10 mouse cellular contexts compared by ENCODE assay signal in genomic region chr12:108392254-108393044, GRCm38 (mm10). TPM values are rescaled to one million over a fixed set of nuclear protein-coding genes. Genes with fewer than 3 reads are reported as not detected.
DNase-seq lines count a peak whose midpoint lies in the region; ATAC-seq lines count a peak whose summit lies in the region.
"Had no signal": no experiment of that assay in that cellular context is flagged by ENCODE, and none has a peak within 500 bp of the region (broad histone marks: within the 10 kb centered on the region; RNA-seq: fewer than 3 reads in every experiment).

No protein-coding gene starts in this region.

- H3K4me2 ChIP-seq in hindbrain, embryonic 11.5 days (replicated peaks; ENCODE audit: low read depth, low read length) = no peak overlapping the region
- H3K4me2 ChIP-seq in heart, embryonic 16.5 days (ENCODE audit: low read depth, low read length) = no peak overlapping the region
- no peak overlapping the region for H3K4me2 ChIP-seq in stomach, embryonic 15.5 days
- H3K4me2 ChIP-seq: kidney, embryonic 15.5 days had no signal

- WGBS in hindbrain, embryonic 10.5 days = 76% methylated on average over 12 of the region's 12 CpGs
- WGBS in hindbrain, embryonic 11.5 days = 75% methylated on average over 12 of the region's 12 CpGs
- 61% methylated on average over 12 of the region's 12 CpGs for WGBS in heart, embryonic 16.5 days
- 65% methylated on average over 12 of the region's 12 CpGs for WGBS in stomach, embryonic 15.5 days

- no peak overlapping the region for H3K4me3 ChIP-seq in hindbrain, embryonic 10.5 days
- no peak overlapping the region for H3K4me3 ChIP-seq in hindbrain, embryonic 11.5 days (ENCODE audit: low read depth, low read length)
- no peak overlapping the region for H3K4me3 ChIP-seq in heart, embryonic 16.5 days (ENCODE audit: low read length)
- H3K4me3 ChIP-seq in stomach, embryonic 15.5 days (replicated peaks) = no peak overlapping the region
- H3K4me3 ChIP-seq: kidney, embryonic 15.5 days had no signal

- peaks cover 3% of the 10 kb centered on the region; the same call in 1 of the 2 replicates for H3K27me3 ChIP-seq in hindbrain, embryonic 10.5 days (ENCODE audit: insufficient read depth, poor library complexity, severe bottlenecking)
- H3K27me3 ChIP-seq in hindbrain, embryonic 11.5 days (ENCODE audit: control insufficient read depth, insufficient read depth, low read length) = no peaks in the 10 kb centered on the region
- no peaks in the 10 kb centered on the region for H3K27me3 ChIP-seq in heart, embryonic 16.5 days (ENCODE audit: control insufficient read depth, insufficient read depth, low read length)
- no peaks in the 10 kb centered on the region for H3K27me3 ChIP-seq in stomach, embryonic 15.5 days (replicated peaks)
- H3K27me3 ChIP-seq: kidney, embryonic 15.5 days had no signal

- ATAC-seq in hindbrain, embryonic 11.5 days (ENCODE audit: low FRiP score) = no peak
- 0 out of 2 replicates have a peak, but pooled peaks have one; percentile 19 for ATAC-seq in heart, embryonic 16.5 days (replicated peaks; ENCODE audit: extremely low read depth, insufficient read depth, low FRiP score)
- no peak; the same call in 1 of the 2 replicates for ATAC-seq in stomach, embryonic 15.5 days (ENCODE audit: insufficient read depth, low FRiP score, low read depth)

- H3K36me3 ChIP-seq in hindbrain, embryonic 10.5 days = no peaks in the 10 kb centered on the region
- no peaks in the 10 kb centered on the region for H3K36me3 ChIP-seq in hindbrain, embryonic 11.5 days (ENCODE audit: control insufficient read depth, insufficient read depth, low read length)
- no peaks in the 10 kb centered on the region for H3K36me3 ChIP-seq in heart, embryonic 16.5 days (ENCODE audit: control insufficient read depth, insufficient read depth)
- H3K36me3 ChIP-seq in stomach, embryonic 15.5 days = no peaks in the 10 kb centered on the region
- H3K36me3 ChIP-seq: kidney, embryonic 15.5 days had no signal

- DNase-seq in hindbrain, embryonic 10.5 days (ENCODE audit: low spot score) = no peak
- DNase-seq in hindbrain, embryonic 11.5 days (ENCODE audit: low spot score) = no peak
- peak; percentile 48 for DNase-seq in adrenal gland, postnatal 25 days
- no peak for DNase-seq in right cerebral cortex, postnatal 14 days
- no peak for DNase-seq in yolk sac, embryonic 10.5 days (ENCODE audit: low spot score)
- DNase-seq: gastrocnemius, postnatal 14 days; right cerebral cortex, adult 18-20 months had no signal

- peaks cover 68% of the 10 kb centered on the region for H3K4me1 ChIP-seq in hindbrain, embryonic 10.5 days (replicated peaks)
- peaks cover 5% of the 10 kb centered on the region; the same call in 1 of the 2 replicates for H3K4me1 ChIP-seq in hindbrain, embryonic 11.5 days (replicated peaks; ENCODE audit: control insufficient read depth, insufficient read depth, low read length)
- H3K4me1 ChIP-seq in heart, embryonic 16.5 days (ENCODE audit: control insufficient read depth, insufficient read depth, low read length) = peaks cover 22% of the 10 kb centered on the region
- H3K4me1 ChIP-seq in stomach, embryonic 15.5 days = peaks cover 17% of the 10 kb centered on the region

- H3K27ac ChIP-seq in hindbrain, embryonic 10.5 days = peak overlapping the region; percentile 74
- H3K27ac ChIP-seq in hindbrain, embryonic 11.5 days (ENCODE audit: low read depth, low read length) = no peak overlapping the region
- peak overlapping the region; percentile 73 for H3K27ac ChIP-seq in heart, embryonic 16.5 days (ENCODE audit: low read length)
- H3K27ac ChIP-seq in stomach, embryonic 15.5 days = peak overlapping the region; percentile 42; the same call in 1 of the 2 replicates

- no peaks in the 10 kb centered on the region for H3K9me3 ChIP-seq in hindbrain, embryonic 10.5 days
- H3K9me3 ChIP-seq in hindbrain, embryonic 11.5 days (ENCODE audit: control insufficient read depth, low read length) = no peaks in the 10 kb centered on the region
- H3K9me3 ChIP-seq in heart, embryonic 16.5 days (replicated peaks; ENCODE audit: control insufficient read depth, low read length) = no peaks in the 10 kb centered on the region
- no peaks in the 10 kb centered on the region for H3K9me3 ChIP-seq in stomach, embryonic 15.5 days
- H3K9me3 ChIP-seq: kidney, embryonic 15.5 days had no signal

- no peak overlapping the region for H3K9ac ChIP-seq in hindbrain, embryonic 11.5 days (ENCODE audit: low read depth, low read length)
- H3K9ac ChIP-seq in heart, embryonic 16.5 days (ENCODE audit: low read length) = peak overlapping the region; percentile 43; the same call in 1 of the 2 replicates
- no peak overlapping the region for H3K9ac ChIP-seq in stomach, embryonic 15.5 days

RNA-seq across cellular contexts. Expression of gene Eml1, which starts 21.7 kb away (rescaled TPM):
- polyA plus RNA-seq in hindbrain, embryonic 10.5 days (2016; fragmentation: Nextera tagmentation; extraction: Ambion mirVana) = 104 and 125 TPM in 2 replicates
- 91.3 and 107 TPM in 2 replicates for polyA plus RNA-seq in hindbrain, embryonic 11.5 days (2014; fragmentation: Nextera tagmentation; extraction: Ambion mirVana)
- total RNA-seq in adrenal gland, postnatal 25 days (2021) = 15.5 and 20.6 TPM in 2 replicates
- polyA plus RNA-seq in heart, embryonic 16.5 days (2015; fragmentation: Nextera tagmentation; extraction: Ambion mirVana) = 84.9 and 87.0 TPM in 2 replicates
- polyA plus RNA-seq in stomach, embryonic 15.5 days (2015; fragmentation: Nextera tagmentation; extraction: Ambion mirVana) = 67.6 and 72.2 TPM in 2 replicates

RNA-seq across cellular contexts. Expression of gene Cyp46a1, which starts 58.3 kb away (rescaled TPM):
- polyA plus RNA-seq in hindbrain, embryonic 10.5 days (2016; fragmentation: Nextera tagmentation; extraction: Ambion mirVana) = 17.8 and 19.1 TPM in 2 replicates
- 11.0 and 11.7 TPM in 2 replicates for polyA plus RNA-seq in hindbrain, embryonic 11.5 days (2014; fragmentation: Nextera tagmentation; extraction: Ambion mirVana)
- 2.0 and 3.1 TPM in 2 replicates for total RNA-seq in adrenal gland, postnatal 25 days (2021)
- 4.9 TPM in 2 replicates for polyA plus RNA-seq in heart, embryonic 16.5 days (2015; fragmentation: Nextera tagmentation; extraction: Ambion mirVana)
- 7.4 and 8.4 TPM in 2 replicates for polyA plus RNA-seq in stomach, embryonic 15.5 days (2015; fragmentation: Nextera tagmentation; extraction: Ambion mirVana)
